Mouse (Mus musculus): ENCODE measurements around the gene Pip5k1c. TPM values are rescaled to one million over a fixed set of nuclear protein-coding genes. Genes with fewer than 3 reads are reported as not detected.

The Pip5k1c gene
- polyA plus RNA-seq, 1 experiment from 2014 or later, result 41.5 TPM

GRCm38 (mm10) chr10:81300352-81300907 lies 7.7 kb downstream of the Pip5k1c start:
- Histone ChIP-seq H3K9ac (replicated peaks; ENCODE audit: low read length) (no peak overlapping the region), H3K4me1 (ENCODE audit: control insufficient read depth, insufficient read depth, low read length) (no peaks in the 10 kb centered on the region), H3K9me3 (replicated peaks; ENCODE audit: control insufficient read depth, low read length) (no peaks in the 10 kb centered on the region), H3K36me3 (replicated peaks; ENCODE audit: control insufficient read depth, insufficient read depth, low read depth, low read length) (no peaks in the 10 kb centered on the region), H3K4me2 (ENCODE audit: low read depth, low read length) (no peak overlapping the region), H3K27ac (replicated peaks; ENCODE audit: low read depth, low read length) (no peak overlapping the region), H3K4me3 (ENCODE audit: low read depth, low read length) (no peak overlapping the region), H3K27me3 (ENCODE audit: control insufficient read depth, insufficient read depth, low read length) (no peaks in the 10 kb centered on the region)
- WGBS, result 80% methylated on average over 9 of the region's 9 CpGs
- DNase-seq (ENCODE audit: low spot score), result no peak
- ATAC-seq (replicated peaks; ENCODE audit: insufficient number of reproducible peaks, low FRiP score, low TSS enrichment, low read depth), result no peak

- no peak overlapping the region for H3K4me3 ChIP-seq (ENCODE audit: low read depth, low read length)
- no peak for DNase-seq (ENCODE audit: low spot score)
- no peaks in the 10 kb centered on the region for H3K27me3 ChIP-seq (ENCODE audit: control insufficient read depth, insufficient read depth, low read length)
- 79% methylated on average over 9 of the region's 9 CpGs for WGBS
- H3K9me3 ChIP-seq (replicated peaks; ENCODE audit: control insufficient read depth, low read length), result no peaks in the 10 kb centered on the region
- no peak overlapping the region for H3K9ac ChIP-seq (replicated peaks; ENCODE audit: low read length)
- no peak overlapping the region for H3K4me2 ChIP-seq (ENCODE audit: low read depth, low read length)
- H3K27ac ChIP-seq (replicated peaks; ENCODE audit: low read depth, low read length), result no peak overlapping the region
- H3K36me3 ChIP-seq (replicated peaks; ENCODE audit: control insufficient read depth, insufficient read depth, low read depth, low read length), result peaks cover 1% of the 10 kb centered on the region
- H3K4me1 ChIP-seq (ENCODE audit: control insufficient read depth, insufficient read depth, low read length), result no peaks in the 10 kb centered on the region
- no peak for ATAC-seq (replicated peaks; ENCODE audit: insufficient number of reproducible peaks, low FRiP score, low TSS enrichment, low read depth)
Observed at GRCm38 (mm10) chr10:81301321-81301720, 8.6 kb downstream of the Pip5k1c start.

GRCm38 (mm10) chr10:81302288-81302687 lies 9.5 kb downstream of the Pip5k1c start:
- H3K9ac ChIP-seq (replicated peaks; ENCODE audit: low read length), result no peak overlapping the region
- H3K4me3 ChIP-seq (ENCODE audit: low read depth, low read length), result no peak overlapping the region
- no peaks in the 10 kb centered on the region for H3K4me1 ChIP-seq (ENCODE audit: control insufficient read depth, insufficient read depth, low read length)
- H3K36me3 ChIP-seq (replicated peaks; ENCODE audit: control insufficient read depth, insufficient read depth, low read depth, low read length), result peaks cover 4% of the 10 kb centered on the region
- no peak for ATAC-seq (replicated peaks; ENCODE audit: insufficient number of reproducible peaks, low FRiP score, low TSS enrichment, low read depth)
- DNase-seq (ENCODE audit: low spot score), result no peak
- no peak overlapping the region for H3K27ac ChIP-seq (replicated peaks; ENCODE audit: low read depth, low read length)
- no peak overlapping the region for H3K4me2 ChIP-seq (ENCODE audit: low read depth, low read length)
- no peaks in the 10 kb centered on the region for H3K27me3 ChIP-seq (ENCODE audit: control insufficient read depth, insufficient read depth, low read length)
- 79% methylated on average over 4 of the region's 4 CpGs for WGBS
- no peaks in the 10 kb centered on the region for H3K9me3 ChIP-seq (replicated peaks; ENCODE audit: control insufficient read depth, low read length)

GRCm38 (mm10) chr10:81302781-81303218 lies 10.0 kb downstream of the Pip5k1c start:
- Histone ChIP-seq H3K27ac (replicated peaks; ENCODE audit: low read depth, low read length) (no peak overlapping the region), H3K9ac (replicated peaks; ENCODE audit: low read length) (no peak overlapping the region), H3K4me2 (ENCODE audit: low read depth, low read length) (peak overlapping the region; percentile 7; the same call in 1 of the 2 replicates), H3K36me3 (replicated peaks; ENCODE audit: control insufficient read depth, insufficient read depth, low read depth, low read length) (peaks cover 9% of the 10 kb centered on the region), H3K27me3 (ENCODE audit: control insufficient read depth, insufficient read depth, low read length) (no peaks in the 10 kb centered on the region), H3K4me1 (ENCODE audit: control insufficient read depth, insufficient read depth, low read length) (no peaks in the 10 kb centered on the region), H3K4me3 (ENCODE audit: low read depth, low read length) (no peak overlapping the region), H3K9me3 (replicated peaks; ENCODE audit: control insufficient read depth, low read length) (no peaks in the 10 kb centered on the region)
- 74% methylated on average over 14 of the region's 14 CpGs for WGBS
- ATAC-seq (replicated peaks; ENCODE audit: insufficient number of reproducible peaks, low FRiP score, low TSS enrichment, low read depth), result no peak
- DNase-seq (ENCODE audit: low spot score), result no peak

GRCm38 (mm10) chr10:81303258-81303657 lies 10.5 kb downstream of the Pip5k1c start:
- Histone ChIP-seq H3K9me3 (replicated peaks; ENCODE audit: control insufficient read depth, low read length) (no peaks in the 10 kb centered on the region), H3K4me2 (ENCODE audit: low read depth, low read length) (no peak overlapping the region), H3K36me3 (replicated peaks; ENCODE audit: control insufficient read depth, insufficient read depth, low read depth, low read length) (peaks cover 13% of the 10 kb centered on the region), H3K4me3 (ENCODE audit: low read depth, low read length) (no peak overlapping the region), H3K4me1 (ENCODE audit: control insufficient read depth, insufficient read depth, low read length) (no peaks in the 10 kb centered on the region), H3K27ac (replicated peaks; ENCODE audit: low read depth, low read length) (no peak overlapping the region), H3K27me3 (ENCODE audit: control insufficient read depth, insufficient read depth, low read length) (no peaks in the 10 kb centered on the region), H3K9ac (replicated peaks; ENCODE audit: low read length) (no peak overlapping the region)
- ATAC-seq (replicated peaks; ENCODE audit: insufficient number of reproducible peaks, low FRiP score, low TSS enrichment, low read depth) (no peak), DNase-seq (ENCODE audit: low spot score) (no peak)
- 83% methylated on average over 10 of the region's 10 CpGs for WGBS

GRCm38 (mm10) chr10:81303761-81304160 lies 11.0 kb downstream of the Pip5k1c start:
- no peaks in the 10 kb centered on the region for H3K4me1 ChIP-seq (ENCODE audit: control insufficient read depth, insufficient read depth, low read length)
- no peak overlapping the region for H3K4me2 ChIP-seq (ENCODE audit: low read depth, low read length)
- H3K9me3 ChIP-seq (replicated peaks; ENCODE audit: control insufficient read depth, low read length), result no peaks in the 10 kb centered on the region
- H3K9ac ChIP-seq (replicated peaks; ENCODE audit: low read length), result 0 out of 2 replicates have a peak overlapping the region, but pooled peaks have one; percentile 10
- no peaks in the 10 kb centered on the region for H3K27me3 ChIP-seq (ENCODE audit: control insufficient read depth, insufficient read depth, low read length)
- no peak overlapping the region for H3K4me3 ChIP-seq (ENCODE audit: low read depth, low read length)
- H3K36me3 ChIP-seq (replicated peaks; ENCODE audit: control insufficient read depth, insufficient read depth, low read depth, low read length), result peaks cover 15% of the 10 kb centered on the region
- no peak overlapping the region for H3K27ac ChIP-seq (replicated peaks; ENCODE audit: low read depth, low read length)
- DNase-seq (ENCODE audit: low spot score), result no peak
- WGBS, result 74% methylated on average over 7 of the region's 7 CpGs
- ATAC-seq (replicated peaks; ENCODE audit: insufficient number of reproducible peaks, low FRiP score, low TSS enrichment, low read depth), result no peak

GRCm38 (mm10) chr10:81304597-81305238 lies 12.0 kb downstream of the Pip5k1c start:
- 24% methylated on average over 6 of the region's 9 CpGs for WGBS
- peaks cover 15% of the 10 kb centered on the region for H3K36me3 ChIP-seq (replicated peaks; ENCODE audit: control insufficient read depth, insufficient read depth, low read depth, low read length)
- H3K27me3 ChIP-seq (ENCODE audit: control insufficient read depth, insufficient read depth, low read length), result no peaks in the 10 kb centered on the region
- peak; percentile 65 for DNase-seq (ENCODE audit: low spot score)
- no peaks in the 10 kb centered on the region for H3K4me1 ChIP-seq (ENCODE audit: control insufficient read depth, insufficient read depth, low read length)
- no peak for ATAC-seq (replicated peaks; ENCODE audit: insufficient number of reproducible peaks, low FRiP score, low TSS enrichment, low read depth)
- H3K4me2 ChIP-seq (ENCODE audit: low read depth, low read length), result no peak overlapping the region
- no peak overlapping the region for H3K9ac ChIP-seq (replicated peaks; ENCODE audit: low read length)
- H3K9me3 ChIP-seq (replicated peaks; ENCODE audit: control insufficient read depth, low read length), result no peaks in the 10 kb centered on the region
- no peak overlapping the region for H3K27ac ChIP-seq (replicated peaks; ENCODE audit: low read depth, low read length)
- no peak overlapping the region for H3K4me3 ChIP-seq (ENCODE audit: low read depth, low read length)

GRCm38 (mm10) chr10:81305663-81306062 lies 12.9 kb downstream of the Pip5k1c start:
- Histone ChIP-seq H3K9ac (replicated peaks; ENCODE audit: low read length) (no peak overlapping the region), H3K27ac (replicated peaks; ENCODE audit: low read depth, low read length) (no peak overlapping the region), H3K4me3 (ENCODE audit: low read depth, low read length) (no peak overlapping the region), H3K4me2 (ENCODE audit: low read depth, low read length) (no peak overlapping the region), H3K36me3 (replicated peaks; ENCODE audit: control insufficient read depth, insufficient read depth, low read depth, low read length) (peaks cover 19% of the 10 kb centered on the region), H3K27me3 (ENCODE audit: control insufficient read depth, insufficient read depth, low read length) (no peaks in the 10 kb centered on the region), H3K4me1 (ENCODE audit: control insufficient read depth, insufficient read depth, low read length) (no peaks in the 10 kb centered on the region), H3K9me3 (replicated peaks; ENCODE audit: control insufficient read depth, low read length) (no peaks in the 10 kb centered on the region)
- DNase-seq (ENCODE audit: low spot score) (no peak), ATAC-seq (replicated peaks; ENCODE audit: insufficient number of reproducible peaks, low FRiP score, low TSS enrichment, low read depth) (no peak)
- WGBS, result 95% methylated on average over 14 of the region's 14 CpGs
